Mouse (Mus musculus) ovary, postnatal 14 days (tissue): ENCODE results near the gene Ap1ar.
A peak's percentile ranks its signal among the peaks of the same experiment; 100 is the strongest.
"Not testable (repeated sequence)": the region's sequence is repeated elsewhere in the genome, so short reads cannot be mapped to it uniquely, and the experiment has no call there.

Experiments used
- DNase-seq: peaks from one replicate; pipeline ENCODE4 v3.0.0; 2022; ENCODE audit warnings: low spot score

Ap1ar gene

GRCm38 (mm10) chr3:127795762-127796161, 41.6 kb downstream of the Ap1ar start:
- no peak for DNase-seq

GRCm38 (mm10) chr3:127793022-127793421, 44.3 kb downstream of the Ap1ar start:
- no peak for DNase-seq

- no peak for DNase-seq
Observed at GRCm38 (mm10) chr3:127791595-127792561, 45.4 kb downstream of the Ap1ar start.

GRCm38 (mm10) chr3:127791056-127791483, 46.3 kb downstream of the Ap1ar start:
- DNase-seq: no peak

GRCm38 (mm10) chr3:127790234-127791055, 46.9 kb downstream of the Ap1ar start:
- DNase-seq: peak; percentile 21

GRCm38 (mm10) chr3:127789500-127790191, 47.7 kb downstream of the Ap1ar start, which contains the start of gene Tifa:
Gene Tifa (plus strand): TSS chr3:127789805.
- DNase-seq: peak; percentile 44

GRCm38 (mm10) chr3:127788919-127789318, 48.4 kb downstream of the Ap1ar start:
- no peak for DNase-seq

GRCm38 (mm10) chr3:127788038-127788437, 49.3 kb downstream of the Ap1ar start:
- no peak for DNase-seq

GRCm38 (mm10) chr3:127787032-127787431, 50.3 kb downstream of the Ap1ar start:
- DNase-seq: no peak

- not testable (repeated sequence) for DNase-seq
Observed at GRCm38 (mm10) chr3:127783680-127784079, 53.6 kb downstream of the Ap1ar start.

- DNase-seq: no peak
Observed at GRCm38 (mm10) chr3:127782921-127783320, 54.4 kb downstream of the Ap1ar start.

GRCm38 (mm10) chr3:127780921-127781320, 56.4 kb downstream of the Ap1ar start:
- DNase-seq: no peak

- peak; percentile 46 for DNase-seq
Observed at GRCm38 (mm10) chr3:127780021-127780644, 57.2 kb downstream of the Ap1ar start, which contains the start of gene Alpk1. Gene Alpk1 (minus strand): TSS chr3:127780527.

GRCm38 (mm10) chr3:127769146-127769545, 68.2 kb downstream of the Ap1ar start:
- DNase-seq: no peak

GRCm38 (mm10) chr3:127765971-127766370, 71.4 kb downstream of the Ap1ar start:
- no peak for DNase-seq

- DNase-seq: no peak
Observed at GRCm38 (mm10) chr3:127764541-127764940, 72.8 kb downstream of the Ap1ar start.

- DNase-seq: peak; percentile 70
Observed at GRCm38 (mm10) chr3:127763076-127763612, 74.2 kb downstream of the Ap1ar start.

- DNase-seq: no peak
Observed at GRCm38 (mm10) chr3:127762403-127762802, 74.9 kb downstream of the Ap1ar start.

- peak; percentile 31 for DNase-seq
Observed at GRCm38 (mm10) chr3:127759212-127759611, 78.1 kb downstream of the Ap1ar start.

- DNase-seq: no peak
Observed at GRCm38 (mm10) chr3:127758806-127759205, 78.5 kb downstream of the Ap1ar start.

GRCm38 (mm10) chr3:127757886-127758301, 79.4 kb downstream of the Ap1ar start:
- DNase-seq: no peak
